Comparison of ENCODE assay signal across 11 mouse cellular contexts in the genomic region with DNA sequence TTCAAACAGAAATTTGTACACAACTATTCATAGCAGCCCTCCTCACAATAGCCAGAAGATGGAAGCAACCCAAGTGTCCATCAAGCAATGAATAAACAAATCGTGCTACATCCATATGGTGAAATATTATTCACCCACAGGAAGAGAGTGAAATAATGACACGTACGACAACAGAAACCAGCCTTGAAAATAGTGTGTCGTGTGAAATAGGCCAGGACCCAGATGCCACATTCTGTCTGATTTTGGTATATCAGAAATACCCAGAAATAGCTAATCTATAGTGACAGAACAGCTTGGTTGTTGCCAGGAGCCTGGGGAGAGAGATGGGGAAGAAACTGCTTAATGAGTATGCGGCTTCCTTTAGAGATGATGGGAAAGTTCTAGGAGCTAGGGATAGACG. TPM values are rescaled to one million over a fixed set of nuclear protein-coding genes. Genes with fewer than 3 reads are reported as not detected.
DNase-seq lines count a peak whose midpoint lies in the region; ATAC-seq and TF ChIP-seq lines count a peak whose summit lies in the region.
"Had no signal": no experiment of that assay in that cellular context is flagged by ENCODE, and none has a peak within 500 bp of the region (broad histone marks: within the 10 kb centered on the region; RNA-seq: fewer than 3 reads in every experiment).

No protein-coding gene starts in this region.

- no peak overlapping the region for H3K4me2 ChIP-seq in intestine, embryonic 15.5 days (replicated peaks)
- no peak overlapping the region for H3K4me2 ChIP-seq in intestine, postnatal 0 days (replicated peaks; ENCODE audit: low read depth)
- no peak overlapping the region for H3K4me2 ChIP-seq in hindbrain, embryonic 16.5 days (ENCODE audit: low read length)

- no peak for TF ChIP-seq POLR2A in brain, embryonic 14.5 days (IDR thresholded peaks at IDR 0.05; ENCODE audit: borderline replicate concordance, extremely low read depth, insufficient read depth, insufficient read length, poor library complexity, severe bottlenecking)

- peak; percentile 77 for DNase-seq in brain, embryonic 14.5 days (ENCODE audit: low read depth)
- DNase-seq in cerebellum, postnatal 14 days: peak; percentile 68 to 73
- DNase-seq in ovary, postnatal 36 days (ENCODE audit: low spot score): no peak
- no peak for DNase-seq in testis, postnatal 10 days (ENCODE audit: low spot score)
- no peak for DNase-seq in spleen, adult 12 weeks (ENCODE audit: low spot score)
- DNase-seq: kidney, postnatal 36 days; lung, adult 18-20 months had no signal

- no peaks in the 10 kb centered on the region for H3K36me3 ChIP-seq in intestine, embryonic 15.5 days
- H3K36me3 ChIP-seq in intestine, postnatal 0 days (ENCODE audit: control insufficient read depth, insufficient read depth): no peaks in the 10 kb centered on the region
- H3K36me3 ChIP-seq in hindbrain, embryonic 16.5 days (ENCODE audit: control insufficient read depth, insufficient read depth, low read length): no peaks in the 10 kb centered on the region
- H3K36me3 ChIP-seq: G1E had no signal

- WGBS in intestine, embryonic 15.5 days: 68% methylated on average over 6 of the region's 6 CpGs
- 73% methylated on average over 6 of the region's 6 CpGs for WGBS in intestine, postnatal 0 days
- 62% methylated on average over 6 of the region's 6 CpGs for WGBS in hindbrain, embryonic 16.5 days

- no peaks in the 10 kb centered on the region for H3K9me3 ChIP-seq in intestine, embryonic 15.5 days
- no peaks in the 10 kb centered on the region for H3K9me3 ChIP-seq in intestine, postnatal 0 days (ENCODE audit: control insufficient read depth)
- H3K9me3 ChIP-seq in hindbrain, embryonic 16.5 days (ENCODE audit: control insufficient read depth, low read length): no peaks in the 10 kb centered on the region
- H3K9me3 ChIP-seq: G1E had no signal

- ATAC-seq in intestine, embryonic 15.5 days: no peak
- no peak for ATAC-seq in intestine, postnatal 0 days
- no peak; the same call in 1 of the 2 replicates for ATAC-seq in hindbrain, embryonic 16.5 days

- peak overlapping the region; percentile 48; the same call in 1 of the 2 replicates for H3K27ac ChIP-seq in intestine, embryonic 15.5 days
- no peak overlapping the region for H3K27ac ChIP-seq in intestine, postnatal 0 days (ENCODE audit: low read depth, low read length)
- 0 out of 2 replicates have a peak overlapping the region, but pooled peaks have one; percentile 12 for H3K27ac ChIP-seq in hindbrain, embryonic 16.5 days (ENCODE audit: low read depth, low read length)

- H3K4me1 ChIP-seq in intestine, embryonic 15.5 days (replicated peaks): peaks cover 14% of the 10 kb centered on the region
- H3K4me1 ChIP-seq in intestine, postnatal 0 days (replicated peaks; ENCODE audit: control insufficient read depth, insufficient read depth, low read length): 0 out of 2 replicates have a peak, but pooled peaks cover 2% of the 10 kb centered on the region
- peaks cover 18% of the 10 kb centered on the region for H3K4me1 ChIP-seq in hindbrain, embryonic 16.5 days (ENCODE audit: control insufficient read depth, insufficient read depth, low read depth, low read length)

- no peak for TF ChIP-seq CTCF in intestine, postnatal 0 days (IDR thresholded peaks at IDR 0.05; ENCODE audit: low read depth)
- no peak for TF ChIP-seq CTCF in brain, embryonic 14.5 days (IDR thresholded peaks at IDR 0.05; ENCODE audit: borderline replicate concordance, extremely low read depth, insufficient read depth, insufficient read length)

- no peak overlapping the region for H3K4me3 ChIP-seq in intestine, embryonic 15.5 days (replicated peaks)
- H3K4me3 ChIP-seq in intestine, postnatal 0 days (ENCODE audit: low read depth, low read length): no peak overlapping the region
- no peak overlapping the region for H3K4me3 ChIP-seq in hindbrain, embryonic 16.5 days (ENCODE audit: low read length)

- H3K9ac ChIP-seq in intestine, embryonic 15.5 days: no peak overlapping the region
- no peak overlapping the region for H3K9ac ChIP-seq in intestine, postnatal 0 days (ENCODE audit: low read depth, low read length)
- no peak overlapping the region for H3K9ac ChIP-seq in hindbrain, embryonic 16.5 days (ENCODE audit: low read depth, low read length)

- H3K27me3 ChIP-seq in intestine, embryonic 15.5 days (replicated peaks): no peaks in the 10 kb centered on the region
- no peaks in the 10 kb centered on the region for H3K27me3 ChIP-seq in intestine, postnatal 0 days (replicated peaks; ENCODE audit: control insufficient read depth, insufficient read depth, low read length)
- H3K27me3 ChIP-seq in hindbrain, embryonic 16.5 days (replicated peaks; ENCODE audit: control insufficient read depth, insufficient read depth, low read length): no peaks in the 10 kb centered on the region

RNA-seq across cellular contexts. Expression of a gene that starts 58.3 kb away (rescaled TPM):
- polyA plus RNA-seq in intestine, embryonic 15.5 days (2015; fragmentation: Nextera tagmentation; extraction: Ambion mirVana): 9.8 and 10.3 TPM in 2 replicates
- polyA plus RNA-seq in intestine, postnatal 0 days (2015; fragmentation: Nextera tagmentation; extraction: Ambion mirVana): 3.1 and 3.6 TPM in 2 replicates
- polyA plus RNA-seq in brain, embryonic 14.5 days (2012; rRNA removed): 20.2 and 20.5 TPM in 2 replicates
- polyA plus RNA-seq in hindbrain, embryonic 16.5 days (2015; fragmentation: Nextera tagmentation; extraction: Ambion mirVana): 12.1 and 16.4 TPM in 2 replicates
- polyA plus RNA-seq: G1E had no signal

Comparison
In these comparisons a context has a peak if more than half of its experiments do, and no peak if none do; other contexts are left out.
1. DNase-seq: peak in brain, embryonic 14.5 days (single experiment) and cerebellum, postnatal 14 days (2 of 2); none in ovary, postnatal 36 days (single experiment), testis, postnatal 10 days (single experiment) and spleen, adult 12 weeks (single experiment).